In the genomic region with DNA sequence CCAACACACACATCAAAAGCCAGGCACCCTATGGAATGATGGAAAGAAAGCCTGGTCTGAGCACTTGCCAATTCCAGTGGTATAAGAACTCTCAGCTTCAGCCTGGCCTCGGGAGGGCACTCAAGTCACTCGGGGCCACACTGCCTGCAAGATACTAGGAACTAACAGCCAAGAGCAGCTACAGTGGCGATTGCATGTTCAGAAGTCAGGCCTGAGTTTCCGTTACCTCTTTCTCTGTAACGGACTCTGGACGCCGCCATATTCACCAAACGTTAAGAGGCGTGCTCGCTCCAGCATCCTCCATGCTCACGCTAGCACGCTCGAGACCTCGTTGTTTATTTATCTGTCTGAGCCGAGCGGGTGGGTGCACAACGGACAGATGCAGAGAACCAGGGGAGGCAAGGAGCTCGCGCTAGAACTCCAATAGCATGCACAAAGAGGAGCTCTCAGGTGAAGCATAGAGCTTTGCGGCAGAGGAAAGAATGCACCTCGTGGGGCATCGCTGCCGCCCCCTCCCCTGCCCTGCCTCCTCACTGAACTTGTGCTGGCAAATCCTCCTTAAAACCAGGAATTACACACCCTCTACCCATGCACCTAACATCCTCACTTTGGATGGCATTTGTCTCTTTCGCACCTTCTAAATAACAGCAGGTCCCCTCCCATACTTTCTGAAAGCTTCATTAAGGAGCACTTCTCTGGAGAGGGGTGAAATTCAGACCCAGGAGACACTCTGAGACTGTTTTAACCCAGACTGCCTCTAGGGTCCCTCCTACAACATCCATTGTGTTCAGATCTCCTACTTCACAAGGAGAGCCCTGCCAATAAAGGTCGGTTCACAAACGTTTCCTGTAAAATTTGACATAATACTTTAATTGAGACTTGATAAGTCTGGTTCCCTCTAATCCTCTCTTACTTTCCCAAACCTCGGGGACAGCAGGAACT, we compare ENCODE assay signal across 9 mouse cellular contexts. TPM values are rescaled to one million over a fixed set of nuclear protein-coding genes. Genes with fewer than 3 reads are reported as not detected.
DNase-seq lines count a peak whose midpoint lies in the region; ATAC-seq and TF ChIP-seq lines count a peak whose summit lies in the region.
"Had no signal": no experiment of that assay in that cellular context is flagged by ENCODE, and none has a peak within 500 bp of the region (broad histone marks: within the 10 kb centered on the region; RNA-seq: fewer than 3 reads in every experiment).

No protein-coding gene starts in this region.

- H3K27ac ChIP-seq in lung, embryonic 16.5 days (ENCODE audit: low read length) = no peak overlapping the region
- H3K27ac ChIP-seq in forebrain, postnatal 0 days (ENCODE audit: low read depth, low read length) = no peak overlapping the region
- H3K27ac ChIP-seq in limb, embryonic 11.5 days (replicated peaks; ENCODE audit: low read depth, low read length) = no peak overlapping the region
- no peak overlapping the region for H3K27ac ChIP-seq in stomach, embryonic 14.5 days (ENCODE audit: low read length)

- H3K4me2 ChIP-seq in lung, embryonic 16.5 days (ENCODE audit: low read depth, low read length) = peak overlapping the region; percentile 55
- H3K4me2 ChIP-seq in forebrain, postnatal 0 days (ENCODE audit: low read depth) = peak overlapping the region; percentile 38
- H3K4me2 ChIP-seq in limb, embryonic 11.5 days (ENCODE audit: low read depth, severe bottlenecking) = peak overlapping the region; percentile 21; the same call in 1 of the 2 replicates
- H3K4me2 ChIP-seq in stomach, embryonic 14.5 days (replicated peaks; ENCODE audit: low read depth, low read length) = peak overlapping the region; percentile 32

- H3K9me3 ChIP-seq in lung, embryonic 16.5 days (ENCODE audit: control insufficient read depth, low read length) = no peaks in the 10 kb centered on the region
- H3K9me3 ChIP-seq in forebrain, postnatal 0 days (ENCODE audit: low read length) = no peaks in the 10 kb centered on the region
- no peaks in the 10 kb centered on the region for H3K9me3 ChIP-seq in limb, embryonic 11.5 days (ENCODE audit: control insufficient read depth, low read length)
- H3K9me3 ChIP-seq in stomach, embryonic 14.5 days (ENCODE audit: control insufficient read depth, low read depth, low read length) = no peaks in the 10 kb centered on the region

- no peaks in the 10 kb centered on the region; the same call in 1 of the 2 replicates for H3K4me1 ChIP-seq in lung, embryonic 16.5 days (replicated peaks; ENCODE audit: control insufficient read depth, insufficient read depth, low read length)
- no peaks in the 10 kb centered on the region for H3K4me1 ChIP-seq in forebrain, postnatal 0 days (ENCODE audit: insufficient read depth)
- no peaks in the 10 kb centered on the region for H3K4me1 ChIP-seq in limb, embryonic 11.5 days (ENCODE audit: control insufficient read depth, insufficient read depth, low read length)
- H3K4me1 ChIP-seq in stomach, embryonic 14.5 days (ENCODE audit: control insufficient read depth, insufficient read depth, low read length) = no peaks in the 10 kb centered on the region

- H3K27me3 ChIP-seq in lung, embryonic 16.5 days (ENCODE audit: control insufficient read depth, insufficient read depth, low read depth, low read length) = no peaks in the 10 kb centered on the region
- H3K27me3 ChIP-seq in forebrain, postnatal 0 days (ENCODE audit: insufficient read depth, low read length) = no peaks in the 10 kb centered on the region
- no peaks in the 10 kb centered on the region for H3K27me3 ChIP-seq in limb, embryonic 11.5 days (ENCODE audit: control insufficient read depth, insufficient read depth, low read length)
- H3K27me3 ChIP-seq in stomach, embryonic 14.5 days (ENCODE audit: control insufficient read depth, insufficient read depth, low read length) = no peaks in the 10 kb centered on the region

- no peaks in the 10 kb centered on the region for H3K36me3 ChIP-seq in lung, embryonic 16.5 days (ENCODE audit: control insufficient read depth, insufficient read depth, low read length)
- no peaks in the 10 kb centered on the region for H3K36me3 ChIP-seq in forebrain, postnatal 0 days (ENCODE audit: insufficient read depth)
- H3K36me3 ChIP-seq in limb, embryonic 11.5 days (ENCODE audit: control insufficient read depth, insufficient read depth, low read length) = no peaks in the 10 kb centered on the region
- no peaks in the 10 kb centered on the region for H3K36me3 ChIP-seq in stomach, embryonic 14.5 days (ENCODE audit: control insufficient read depth, insufficient read depth, low read length)

- 14% methylated on average over 27 of the region's 27 CpGs for WGBS in lung, embryonic 16.5 days
- WGBS in forebrain, postnatal 0 days = 47% methylated on average over 27 of the region's 27 CpGs
- 38% methylated on average over 27 of the region's 27 CpGs for WGBS in limb, embryonic 11.5 days
- 28% methylated on average over 27 of the region's 27 CpGs for WGBS in stomach, embryonic 14.5 days

- no peak for DNase-seq in lung, adult 18-20 months
- DNase-seq in forebrain, postnatal 0 days = peak; percentile 18
- peak; percentile 34 for DNase-seq in limb, embryonic 11.5 days (ENCODE audit: low spot score)
- DNase-seq in urinary bladder, postnatal 25 days (ENCODE audit: low spot score) = no peak
- DNase-seq in retina, embryonic 14.5 days (ENCODE audit: low spot score) = no peak
- no peak for DNase-seq in cerebellum, postnatal 25 days

- H3K9ac ChIP-seq in lung, embryonic 16.5 days (ENCODE audit: low read length) = no peak overlapping the region
- H3K9ac ChIP-seq in forebrain, postnatal 0 days = peak overlapping the region; percentile 22; the same call in 1 of the 2 replicates
- no peak overlapping the region; the same call in 1 of the 2 replicates for H3K9ac ChIP-seq in limb, embryonic 11.5 days (ENCODE audit: low read length)
- no peak overlapping the region for H3K9ac ChIP-seq in stomach, embryonic 14.5 days (replicated peaks; ENCODE audit: low read depth, low read length)

- TF ChIP-seq CTCF in forebrain, postnatal 0 days (IDR thresholded peaks at IDR 0.05; ENCODE audit: low read depth) = no peak

- no peak for ATAC-seq in lung, embryonic 16.5 days (ENCODE audit: low read depth)
- peak; percentile 77 for ATAC-seq in forebrain, postnatal 0 days
- no peak for ATAC-seq in limb, embryonic 11.5 days (ENCODE audit: insufficient number of reproducible peaks, low FRiP score, low TSS enrichment, low read depth)
- no peak for ATAC-seq in stomach, embryonic 14.5 days (ENCODE audit: insufficient number of reproducible peaks, insufficient read depth, low FRiP score, low read depth)

- H3K4me3 ChIP-seq in lung, embryonic 16.5 days (ENCODE audit: low read length) = peak overlapping the region; percentile 29
- peak overlapping the region; percentile 23 for H3K4me3 ChIP-seq in forebrain, postnatal 0 days (ENCODE audit: low read depth, low read length)
- H3K4me3 ChIP-seq in limb, embryonic 11.5 days (ENCODE audit: low read depth, low read length) = peak overlapping the region; percentile 17
- H3K4me3 ChIP-seq in stomach, embryonic 14.5 days (ENCODE audit: low read depth, low read length) = peak overlapping the region; percentile 12; the same call in 1 of the 2 replicates

RNA-seq across cellular contexts. Expression of a gene that starts 2.2 kb away (rescaled TPM):
- not detected in 2 replicates for polyA plus RNA-seq in lung, embryonic 16.5 days (2015; fragmentation: Nextera tagmentation; extraction: Ambion mirVana)
- total RNA-seq in forebrain, postnatal 0 days (2014; rRNA removed) = not detected in 2 replicates
- not detected in 2 replicates for polyA plus RNA-seq in forebrain, postnatal 0 days (2015; fragmentation: Nextera tagmentation; extraction: Ambion mirVana)
- not detected in 2 replicates for polyA plus RNA-seq in limb, embryonic 11.5 days (2014; fragmentation: Nextera tagmentation; extraction: Ambion mirVana)
- polyA plus RNA-seq in stomach, embryonic 14.5 days (2014; fragmentation: Nextera tagmentation; extraction: Ambion mirVana) = not detected in 2 replicates
- total RNA-seq: hematopoietic stem cell, adult 5-6 weeks had no signal

RNA-seq across cellular contexts. Expression of a gene that starts 21.2 kb away (rescaled TPM):
- polyA plus RNA-seq in lung, embryonic 16.5 days (2015; fragmentation: Nextera tagmentation; extraction: Ambion mirVana) = not detected in 2 replicates
- not detected in 2 replicates for total RNA-seq in forebrain, postnatal 0 days (2014; rRNA removed)
- polyA plus RNA-seq in forebrain, postnatal 0 days (2015; fragmentation: Nextera tagmentation; extraction: Ambion mirVana) = not detected in 2 replicates
- not detected in 2 replicates for polyA plus RNA-seq in limb, embryonic 11.5 days (2014; fragmentation: Nextera tagmentation; extraction: Ambion mirVana)
- not detected in 2 replicates for polyA plus RNA-seq in stomach, embryonic 14.5 days (2014; fragmentation: Nextera tagmentation; extraction: Ambion mirVana)
- total RNA-seq: hematopoietic stem cell, adult 5-6 weeks had no signal

RNA-seq across cellular contexts. Expression of a gene that starts 47.2 kb away (rescaled TPM):
- polyA plus RNA-seq in lung, embryonic 16.5 days (2015; fragmentation: Nextera tagmentation; extraction: Ambion mirVana) = 30.2 and 31.2 TPM in 2 replicates
- 36.8 and 53.9 TPM in 2 replicates for total RNA-seq in forebrain, postnatal 0 days (2014; rRNA removed)
- polyA plus RNA-seq in forebrain, postnatal 0 days (2015; fragmentation: Nextera tagmentation; extraction: Ambion mirVana) = 18.4 and 23.6 TPM in 2 replicates
- 24.4 and 26.5 TPM in 2 replicates for polyA plus RNA-seq in limb, embryonic 11.5 days (2014; fragmentation: Nextera tagmentation; extraction: Ambion mirVana)
- 27.7 and 35.4 TPM in 2 replicates for polyA plus RNA-seq in stomach, embryonic 14.5 days (2014; fragmentation: Nextera tagmentation; extraction: Ambion mirVana)

Comparison
In these comparisons a context has a peak if more than half of its experiments do, and no peak if none do; other contexts are left out.
1. DNase-seq: peak in forebrain, postnatal 0 days (single experiment) and limb, embryonic 11.5 days (single experiment); none in lung, adult 18-20 months (0 of 2), urinary bladder, postnatal 25 days (single experiment), retina, embryonic 14.5 days (single experiment) and cerebellum, postnatal 25 days (0 of 2).
2. Peak in every context shown above with its lines, with median percentiles within 50 percentile points of each other: H3K4me2 ChIP-seq and H3K4me3 ChIP-seq.